Mouse (Mus musculus) frontal cortex, postnatal 25 days (tissue): ENCODE measurements at regions not wholly inside any gene's neighbourhood (a gene's known extent, or its start where the extent isn't known, plus 50 kb on each side); places are given as distances from the start of the nearest gene placed in this dataset.
A peak's percentile ranks its signal among the peaks of the same experiment; 100 is the strongest.

Source experiments
- DNase-seq, 2 experiments: peaks; one replicate each; pipeline ENCODE4 v3.0.0; 2022; ENCODE audit warnings: low spot score in 2 of 2

DNA sequence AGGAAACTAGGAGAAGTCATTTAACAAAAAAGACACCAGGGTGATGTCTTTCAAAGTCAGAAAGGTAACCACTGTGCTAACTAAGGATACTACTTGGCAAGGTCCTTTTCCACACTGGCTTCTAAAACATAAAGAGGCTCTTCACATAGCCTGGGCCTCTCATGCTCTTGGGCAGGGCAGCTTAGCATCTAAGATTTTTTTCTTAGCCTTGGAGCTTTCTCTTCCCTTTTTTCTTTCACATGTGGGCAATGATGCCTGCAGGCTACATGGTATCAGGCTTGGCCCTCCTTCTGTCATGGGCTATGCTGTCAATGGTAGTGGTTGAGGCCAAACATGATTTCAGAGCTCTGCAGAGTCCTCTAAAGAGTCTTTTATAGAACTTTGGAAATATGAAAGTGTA lies 60.6 kb downstream of the Serpinb6d start:
- DNase-seq, result no peak

DNA sequence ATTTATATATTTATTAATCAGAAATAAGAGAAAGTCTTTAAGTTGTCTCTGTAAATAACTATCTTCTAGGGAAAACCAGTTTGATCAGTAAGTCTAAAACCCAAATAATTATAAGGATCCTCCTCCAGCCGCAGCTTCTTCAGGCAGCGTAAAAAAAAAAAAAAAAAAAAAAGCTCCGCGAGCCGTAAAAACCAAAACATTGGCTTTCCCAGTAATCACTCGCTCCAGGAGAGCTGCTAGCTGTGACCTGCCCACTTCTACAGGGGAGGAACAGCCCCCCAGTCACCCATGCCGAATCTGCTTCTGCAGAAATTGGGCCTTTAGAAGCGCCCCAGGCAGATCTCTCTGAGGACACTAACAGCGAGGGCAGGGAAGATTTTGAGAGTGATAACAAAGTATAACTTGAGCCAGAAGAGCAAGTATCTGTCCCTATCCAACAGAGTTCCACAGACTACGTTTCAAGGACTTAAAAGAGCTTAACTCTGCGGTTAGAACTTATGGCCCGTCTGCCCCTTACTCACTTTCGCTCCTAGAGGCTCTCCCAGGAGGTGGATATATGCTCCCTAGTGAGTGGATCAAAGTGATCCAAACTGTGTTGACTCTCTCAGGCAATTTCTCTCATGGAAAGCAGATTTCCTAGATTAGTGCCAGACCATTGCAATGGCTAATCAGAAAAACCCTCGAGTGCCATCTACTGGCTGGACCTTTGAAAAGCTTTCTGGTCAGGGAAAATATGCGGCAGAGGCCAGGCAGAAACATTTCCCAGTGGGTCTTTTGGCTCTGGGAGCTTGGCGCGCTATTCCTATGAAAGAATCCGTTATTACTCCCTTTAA lies 80.7 kb downstream of the Serpinb6e start:
- peak; percentile 35 to 55 for DNase-seq

DNA sequence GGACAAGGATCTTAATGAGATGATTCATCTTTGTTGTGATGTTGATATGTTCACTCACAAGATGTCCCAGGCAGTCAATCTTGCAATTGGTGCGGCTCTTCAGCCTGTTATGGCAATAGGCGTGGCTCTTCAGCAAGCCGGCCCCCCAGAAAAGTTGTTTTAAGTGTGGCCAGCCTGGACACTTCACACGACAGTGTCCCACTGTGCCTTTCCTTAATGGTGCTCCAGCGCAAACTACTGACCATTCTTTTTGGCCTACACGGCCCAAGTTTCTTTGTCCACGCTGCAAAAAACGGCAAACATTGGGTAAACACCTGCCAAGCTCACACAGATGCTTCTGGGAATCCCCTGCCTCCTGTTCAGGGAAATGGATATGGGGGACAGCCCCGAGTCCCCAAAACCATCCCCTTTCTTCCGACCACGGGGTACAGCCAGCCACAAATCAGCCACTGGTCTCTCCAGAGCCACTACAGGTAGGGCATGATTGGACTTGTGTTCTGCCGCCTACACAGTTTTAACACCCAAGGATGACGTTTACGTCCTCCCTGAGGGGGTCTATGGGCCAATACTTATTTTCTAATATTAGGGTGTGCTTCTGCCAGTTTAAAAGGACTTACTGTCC lies 79.8 kb downstream of the Serpinb6e start:
- no peak for DNase-seq
